ENCODE assay signal across 13 mouse cellular contexts in genomic region chr1:88482142-88483099, GRCm38 (mm10). TPM values are rescaled to one million over a fixed set of nuclear protein-coding genes. Genes with fewer than 3 reads are reported as not detected.
DNase-seq lines count a peak whose midpoint lies in the region; ATAC-seq lines count a peak whose summit lies in the region.
"Had no signal": no experiment of that assay in that cellular context is flagged by ENCODE, and none has a peak within 500 bp of the region (broad histone marks: within the 10 kb centered on the region; RNA-seq: fewer than 3 reads in every experiment).

No protein-coding gene starts in this region.

- no peaks in the 10 kb centered on the region for H3K36me3 ChIP-seq in heart, embryonic 11.5 days (ENCODE audit: control insufficient read depth, insufficient read depth, low read length)
- no peaks in the 10 kb centered on the region for H3K36me3 ChIP-seq in kidney, embryonic 14.5 days (ENCODE audit: control insufficient read depth, insufficient read depth, low read length)
- H3K36me3 ChIP-seq: embryonic facial prominence, embryonic 15.5 days had no signal

- no peak overlapping the region for H3K4me2 ChIP-seq in heart, embryonic 11.5 days
- no peak overlapping the region for H3K4me2 ChIP-seq in kidney, embryonic 14.5 days (replicated peaks; ENCODE audit: low read depth, low read length)
- H3K4me2 ChIP-seq: embryonic facial prominence, embryonic 15.5 days had no signal

- H3K27ac ChIP-seq in heart, embryonic 11.5 days (ENCODE audit: low read depth, low read length): peak overlapping the region; percentile 52; the same call in 1 of the 2 replicates
- H3K27ac ChIP-seq in kidney, embryonic 14.5 days (ENCODE audit: low read depth, low read length): no peak overlapping the region
- H3K27ac ChIP-seq: embryonic facial prominence, embryonic 15.5 days; layer of hippocampus, adult 2 months had no signal

- H3K9me3 ChIP-seq in heart, embryonic 11.5 days (replicated peaks; ENCODE audit: control insufficient read depth, low read length): no peaks in the 10 kb centered on the region
- H3K9me3 ChIP-seq in kidney, embryonic 14.5 days (ENCODE audit: control insufficient read depth, low read length): no peaks in the 10 kb centered on the region
- H3K9me3 ChIP-seq: embryonic facial prominence, embryonic 15.5 days had no signal

- H3K4me3 ChIP-seq in heart, embryonic 11.5 days (ENCODE audit: low read depth, low read length): no peak overlapping the region
- H3K4me3 ChIP-seq in kidney, embryonic 14.5 days (ENCODE audit: low read length): no peak overlapping the region
- H3K4me3 ChIP-seq: embryonic facial prominence, embryonic 15.5 days; layer of hippocampus, adult 2 months had no signal

- H3K9ac ChIP-seq in heart, embryonic 11.5 days (ENCODE audit: low read depth, low read length): no peak overlapping the region
- H3K9ac ChIP-seq in kidney, embryonic 14.5 days (ENCODE audit: low read depth, low read length): no peak overlapping the region
- H3K9ac ChIP-seq: embryonic facial prominence, embryonic 15.5 days had no signal

- no peak for DNase-seq in heart, adult 18-20 months
- DNase-seq in spleen, adult 12 weeks (ENCODE audit: low spot score): peak; percentile 11
- no peak for DNase-seq in spleen, postnatal 14 days (ENCODE audit: low spot score in 2 of 2)
- peak; percentile 63 for DNase-seq in lung, postnatal 10 days
- no peak for DNase-seq in right cerebral cortex, adult 2 months (ENCODE audit: low spot score in 2 of 2)
- DNase-seq in thymus, postnatal 25 days: no peak
- DNase-seq: cerebellum, adult 11-12 months; gastrocnemius, postnatal 36 days; thymus, adult 18-20 months had no signal

- WGBS in heart, embryonic 11.5 days (ENCODE audit: insufficient replicate concordance): 52% methylated on average over 17 of the region's 17 CpGs
- WGBS in kidney, embryonic 14.5 days: 73% methylated on average over 17 of the region's 17 CpGs

- H3K27me3 ChIP-seq in heart, embryonic 11.5 days (ENCODE audit: control insufficient read depth, insufficient read depth, low read length): no peaks in the 10 kb centered on the region
- no peaks in the 10 kb centered on the region for H3K27me3 ChIP-seq in kidney, embryonic 14.5 days (ENCODE audit: control insufficient read depth, insufficient read depth, low read length)
- H3K27me3 ChIP-seq: embryonic facial prominence, embryonic 15.5 days had no signal

- ATAC-seq in heart, embryonic 11.5 days (replicated peaks; ENCODE audit: insufficient number of reproducible peaks, low FRiP score, low TSS enrichment): no peak
- ATAC-seq in kidney, embryonic 14.5 days (ENCODE audit: low FRiP score, low TSS enrichment): no peak

- peaks cover 14% of the 10 kb centered on the region for H3K4me1 ChIP-seq in heart, embryonic 11.5 days (ENCODE audit: control insufficient read depth, insufficient read depth, low read length)
- peaks cover 3% of the 10 kb centered on the region; the same call in 1 of the 2 replicates for H3K4me1 ChIP-seq in kidney, embryonic 14.5 days (ENCODE audit: control insufficient read depth, insufficient read depth, low read length)
- H3K4me1 ChIP-seq: embryonic facial prominence, embryonic 15.5 days had no signal

RNA-seq across cellular contexts. Expression of gene Glrp1, which starts 27.4 kb away (rescaled TPM):
- polyA plus RNA-seq in heart, embryonic 11.5 days (2014; fragmentation: Nextera tagmentation; extraction: Ambion mirVana): 0.10 TPM in 1 of 2 replicates, not detected in the other
- total RNA-seq in heart, adult 18-20 months (2021): under 1 TPM in 1 of 2 experiments, not detected in 1; 0.17 TPM
- 0.11 TPM in 1 of 2 replicates, not detected in the other for polyA plus RNA-seq in kidney, embryonic 14.5 days (2014; fragmentation: Nextera tagmentation; extraction: Ambion mirVana)
- total RNA-seq: gastrocnemius, postnatal 36 days; layer of hippocampus, adult 2 months had no signal

Comparison
In these comparisons a context has a peak if more than half of its experiments do, and no peak if none do; other contexts are left out.
1. DNase-seq: peak in spleen, adult 12 weeks (single experiment) and lung, postnatal 10 days (single experiment); none in heart, adult 18-20 months (0 of 2), spleen, postnatal 14 days (0 of 2), right cerebral cortex, adult 2 months (0 of 2) and thymus, postnatal 25 days (single experiment).